Mouse (Mus musculus) stomach, embryonic 15.5 days (tissue): ENCODE results near the gene Vps13a. TPM values are rescaled to one million over a fixed set of nuclear protein-coding genes. Genes with fewer than 3 reads are reported as not detected.
"Not testable (repeated sequence)": the region's sequence is repeated elsewhere in the genome, so short reads cannot be mapped to it uniquely, and the experiment has no call there.

Source experiments
- ATAC-seq: fragments of 200-750 bp; cut with Nextera tagmentation; 2 replicates; pipeline ENCODE4 v1.8.0; 2017; ENCODE audit warnings: low read depth, moderate number of reproducible peaks, moderate TSS enrichment; ENCODE audit not compliant: insufficient read depth, low FRiP score
- H3K27ac ChIP-seq: fragments of 300-500 bp; sonication (generic); 2 replicates; pipeline ENCODE4 v1.5.1; 2015; ENCODE audit warnings: mild to moderate bottlenecking, inconsistent platforms
- H3K27me3 ChIP-seq: fragments of 300-500 bp; sonication (generic); replicated peaks from 2 replicates; pipeline ENCODE4 v1.6.1; 2015; ENCODE audit warnings: inconsistent platforms
- H3K36me3 ChIP-seq: fragments of 300-500 bp; sonication (generic); 2 replicates; pipeline ENCODE4 v1.6.1; 2015; ENCODE audit warnings: inconsistent platforms
- H3K4me1 ChIP-seq: fragments of 300-500 bp; sonication (generic); 2 replicates; pipeline ENCODE4 v1.6.1; 2015; ENCODE audit warnings: inconsistent platforms
- H3K4me2 ChIP-seq: fragments of 300-500 bp; sonication (generic); 2 replicates; pipeline ENCODE4 v1.6.1; 2015; ENCODE audit warnings: mild to moderate bottlenecking, inconsistent platforms
- H3K4me3 ChIP-seq: fragments of 300-500 bp; sonication (generic); replicated peaks from 2 replicates; pipeline ENCODE4 v1.5.1; 2015; ENCODE audit warnings: inconsistent platforms
- H3K9ac ChIP-seq: fragments of 300-500 bp; sonication (generic); 2 replicates; pipeline ENCODE4 v1.6.1; 2015; ENCODE audit warnings: inconsistent platforms
- H3K9me3 ChIP-seq: fragments of 300-500 bp; sonication (generic); 2 replicates; pipeline ENCODE4 v1.6.1; 2016; ENCODE audit warnings: inconsistent platforms
- WGBS: fragments of 180-500 bp; shearing (Covaris S2); methylation state at CpG from one replicate; pipeline ENCODE4 v1.1.7; 2015; 5-methylcytosine and 5-hydroxymethylcytosine counted together
- polyA plus RNA-seq: library from polyadenylated mRNA; unstranded; fragments of >200 nt; fragmentation: Nextera tagmentation; extraction: Ambion mirVana; gene quantifications from 2 replicates; pipeline ENCODE4 v1.2.1, GENCODE M21; 2015

Gene Vps13a
- 11.2 and 11.8 TPM in 2 replicates for polyA plus RNA-seq

GRCm38 (mm10) chr19:16780790-16781384 is at the start of gene Vps13a:
Gene Vps13a, minus strand, starts transcription at chr19:16780933.
- Histone ChIP-seq H3K27me3 (no peaks in the 10 kb centered on the region), H3K9me3 (no peaks in the 10 kb centered on the region), H3K27ac (no peak within 1 kb of the TSS), H3K4me1 (0 out of 2 replicates have a peak, but pooled peaks cover 3% of the 10 kb centered on the region), H3K4me2 (peak within 1 kb of the TSS; percentile 83), H3K36me3 (no peaks in the 10 kb centered on the region), H3K4me3 (peak within 1 kb of the TSS; percentile 56), H3K9ac (peak within 1 kb of the TSS; percentile 56)
- under 1% methylated on average over 67 of the region's 67 CpGs for WGBS
- peak; percentile 99 for ATAC-seq

GRCm38 (mm10) chr19:16827657-16828056 is 46.9 kb upstream of the Vps13a start:
- Histone ChIP-seq H3K4me1 (no peaks in the 10 kb centered on the region), H3K9ac (no peak overlapping the region), H3K27ac (no peak overlapping the region), H3K4me3 (no peak overlapping the region), H3K9me3 (no peaks in the 10 kb centered on the region), H3K36me3 (no peaks in the 10 kb centered on the region), H3K27me3 (no peaks in the 10 kb centered on the region), H3K4me2 (no peak overlapping the region)
- ATAC-seq = no peak
- WGBS = 65% methylated on average over 5 of the region's 5 CpGs

GRCm38 (mm10) chr19:16825228-16825627 is 44.5 kb upstream of the Vps13a start:
- no peaks in the 10 kb centered on the region for H3K9me3 ChIP-seq
- H3K4me1 ChIP-seq = no peaks in the 10 kb centered on the region
- ATAC-seq = no peak
- no peaks in the 10 kb centered on the region for H3K27me3 ChIP-seq
- H3K9ac ChIP-seq = no peak overlapping the region
- H3K4me2 ChIP-seq = no peak overlapping the region
- no peak overlapping the region for H3K4me3 ChIP-seq
- no peaks in the 10 kb centered on the region for H3K36me3 ChIP-seq
- 40% methylated on average over 5 of the region's 5 CpGs for WGBS
- no peak overlapping the region for H3K27ac ChIP-seq

- no peak overlapping the region for H3K27ac ChIP-seq
- H3K4me2 ChIP-seq = no peak overlapping the region
- no peak overlapping the region for H3K9ac ChIP-seq
- 36% methylated on average over 5 of the region's 5 CpGs for WGBS
- H3K4me3 ChIP-seq = no peak overlapping the region
- H3K4me1 ChIP-seq = no peaks in the 10 kb centered on the region
- no peaks in the 10 kb centered on the region for H3K27me3 ChIP-seq
- H3K9me3 ChIP-seq = no peaks in the 10 kb centered on the region
- no peak for ATAC-seq
- no peaks in the 10 kb centered on the region for H3K36me3 ChIP-seq
These were observed 34.1 kb upstream of the Vps13a start for GRCm38 (mm10) chr19:16814848-16815247.

GRCm38 (mm10) chr19:16813306-16813705 is 32.6 kb upstream of the Vps13a start:
- no peaks in the 10 kb centered on the region for H3K36me3 ChIP-seq
- H3K27ac ChIP-seq = no peak overlapping the region
- H3K9me3 ChIP-seq = no peaks in the 10 kb centered on the region
- no peaks in the 10 kb centered on the region for H3K27me3 ChIP-seq
- no peak overlapping the region for H3K4me3 ChIP-seq
- ATAC-seq = no peak
- WGBS = 82% methylated on average over 7 of the region's 7 CpGs
- no peak overlapping the region for H3K4me2 ChIP-seq
- no peak overlapping the region for H3K9ac ChIP-seq
- no peaks in the 10 kb centered on the region for H3K4me1 ChIP-seq

GRCm38 (mm10) chr19:16812072-16812608 is 31.4 kb upstream of the Vps13a start:
- Histone ChIP-seq H3K27ac (no peak overlapping the region), H3K9ac (no peak overlapping the region), H3K4me3 (no peak overlapping the region), H3K27me3 (no peaks in the 10 kb centered on the region), H3K4me2 (no peak overlapping the region), H3K4me1 (no peaks in the 10 kb centered on the region), H3K36me3 (no peaks in the 10 kb centered on the region), H3K9me3 (no peaks in the 10 kb centered on the region)
- 75% methylated on average over 8 of the region's 8 CpGs for WGBS
- ATAC-seq = no peak

GRCm38 (mm10) chr19:16805102-16805501 is 24.4 kb upstream of the Vps13a start:
- ATAC-seq = no peak
- Histone ChIP-seq H3K36me3 (no peaks in the 10 kb centered on the region), H3K4me1 (no peaks in the 10 kb centered on the region), H3K9ac (no peak overlapping the region), H3K4me3 (no peak overlapping the region), H3K27ac (no peak overlapping the region), H3K4me2 (no peak overlapping the region), H3K9me3 (no peaks in the 10 kb centered on the region), H3K27me3 (no peaks in the 10 kb centered on the region)
- WGBS = 38% methylated on average over 3 of the region's 3 CpGs

GRCm38 (mm10) chr19:16804578-16804977 is 23.8 kb upstream of the Vps13a start:
- Histone ChIP-seq H3K4me2 (no peak overlapping the region), H3K4me3 (no peak overlapping the region), H3K27ac (no peak overlapping the region), H3K36me3 (no peaks in the 10 kb centered on the region), H3K9me3 (no peaks in the 10 kb centered on the region), H3K4me1 (no peaks in the 10 kb centered on the region), H3K9ac (no peak overlapping the region), H3K27me3 (no peaks in the 10 kb centered on the region)
- ATAC-seq = no peak
- WGBS = no CpG with 5 or more reads among the region's 11 CpGs

- H3K4me2 ChIP-seq = no peak overlapping the region
- no peaks in the 10 kb centered on the region for H3K9me3 ChIP-seq
- no peak for ATAC-seq
- H3K4me3 ChIP-seq = no peak overlapping the region
- H3K27me3 ChIP-seq = no peaks in the 10 kb centered on the region
- H3K36me3 ChIP-seq = no peaks in the 10 kb centered on the region
- H3K9ac ChIP-seq = no peak overlapping the region
- no peak overlapping the region for H3K27ac ChIP-seq
- no peaks in the 10 kb centered on the region for H3K4me1 ChIP-seq
- 4% methylated on average over 3 of the region's 3 CpGs for WGBS
These were observed 22.0 kb upstream of the Vps13a start for GRCm38 (mm10) chr19:16802707-16803106.

GRCm38 (mm10) chr19:16802123-16802522 is 21.4 kb upstream of the Vps13a start:
- no peaks in the 10 kb centered on the region for H3K4me1 ChIP-seq
- H3K4me3 ChIP-seq = no peak overlapping the region
- no peaks in the 10 kb centered on the region for H3K36me3 ChIP-seq
- no peak for ATAC-seq
- H3K4me2 ChIP-seq = no peak overlapping the region
- no peaks in the 10 kb centered on the region for H3K27me3 ChIP-seq
- no peak overlapping the region for H3K9ac ChIP-seq
- H3K27ac ChIP-seq = no peak overlapping the region
- WGBS = 74% methylated on average over 3 of the region's 3 CpGs
- no peaks in the 10 kb centered on the region for H3K9me3 ChIP-seq

GRCm38 (mm10) chr19:16797923-16798322 is 17.2 kb upstream of the Vps13a start:
- H3K4me1 ChIP-seq = no peaks in the 10 kb centered on the region
- H3K27me3 ChIP-seq = no peaks in the 10 kb centered on the region
- H3K36me3 ChIP-seq = no peaks in the 10 kb centered on the region
- 73% methylated on average over 4 of the region's 4 CpGs for WGBS
- ATAC-seq = no peak
- H3K27ac ChIP-seq = no peak overlapping the region
- no peaks in the 10 kb centered on the region for H3K9me3 ChIP-seq
- no peak overlapping the region for H3K9ac ChIP-seq
- no peak overlapping the region for H3K4me3 ChIP-seq
- no peak overlapping the region for H3K4me2 ChIP-seq

GRCm38 (mm10) chr19:16794486-16794885 is 13.8 kb upstream of the Vps13a start:
- H3K27ac ChIP-seq, H3K9me3 ChIP-seq, H3K9ac ChIP-seq, H3K4me3 ChIP-seq, H3K36me3 ChIP-seq, H3K4me1 ChIP-seq, ATAC-seq, H3K4me2 ChIP-seq, H3K27me3 ChIP-seq: not testable (repeated sequence)
- 80% methylated on average over 3 of the region's 3 CpGs for WGBS

GRCm38 (mm10) chr19:16789930-16790329 is 9.2 kb upstream of the Vps13a start:
- H3K27me3 ChIP-seq = no peaks in the 10 kb centered on the region
- no peak overlapping the region for H3K9ac ChIP-seq
- no peak for ATAC-seq
- H3K9me3 ChIP-seq = no peaks in the 10 kb centered on the region
- H3K36me3 ChIP-seq = no peaks in the 10 kb centered on the region
- 75% methylated on average over 4 of the region's 4 CpGs for WGBS
- no peak overlapping the region for H3K27ac ChIP-seq
- no peak overlapping the region for H3K4me2 ChIP-seq
- no peaks in the 10 kb centered on the region for H3K4me1 ChIP-seq
- no peak overlapping the region for H3K4me3 ChIP-seq
